Mouse (Mus musculus): ENCODE data around the gene Ccdc169. TPM values are rescaled to one million over a fixed set of nuclear protein-coding genes. Genes with fewer than 3 reads are reported as not detected.

The Ccdc169 gene
- polyA plus RNA-seq, 1 experiment from 2014 or later, result not detected

GRCm38 (mm10) chr3:55131576-55132233, 5.4 kb upstream of the Ccdc169 start:
- 94% methylated on average over 6 of the region's 6 CpGs for WGBS
- no peak overlapping the region for H3K4me3 ChIP-seq

DNA sequence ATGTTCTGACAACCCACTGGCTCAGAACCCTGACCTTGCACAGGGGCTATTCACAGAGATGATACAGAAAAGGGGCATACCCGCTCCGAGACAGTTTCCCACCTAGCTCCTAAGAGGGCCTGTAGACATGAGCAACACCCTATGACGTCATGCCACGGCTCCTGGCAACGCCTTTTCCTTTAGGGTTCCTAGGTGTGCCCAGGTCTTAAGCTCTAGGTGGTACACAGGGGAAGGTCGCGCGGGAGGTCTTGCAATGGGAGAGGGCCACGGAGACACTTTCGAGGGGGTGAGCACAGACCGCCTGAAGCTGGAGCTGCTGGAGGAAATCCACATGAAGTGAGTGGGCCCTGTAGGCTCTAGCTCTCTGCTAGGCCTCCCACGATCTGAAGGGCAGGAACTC, 2.7 kb downstream of the Ccdc169 start:
- Histone ChIP-seq H3K36me3 (replicated peaks) (peaks cover 44% of the 10 kb centered on the region), H3K27me3 (replicated peaks; ENCODE audit: low read depth, poor library complexity, severe bottlenecking) (no peaks in the 10 kb centered on the region), H3K4me1 (no peaks in the 10 kb centered on the region), H3K9me3 (no peaks in the 10 kb centered on the region), H3K4me3 (no peak overlapping the region), H3K27ac (replicated peaks) (no peak overlapping the region)
- WGBS, result 91% methylated on average over 12 of the region's 12 CpGs
- DNase-seq (ENCODE audit: low spot score), result no peak

More at GRCm38 (mm10) chr3:55131576-55132233, 5.4 kb upstream of the Ccdc169 start:
- no peaks in the 10 kb centered on the region for H3K9me3 ChIP-seq
- no peak for DNase-seq (ENCODE audit: low spot score)
- peaks cover 99% of the 10 kb centered on the region for H3K36me3 ChIP-seq (replicated peaks)
- no peaks in the 10 kb centered on the region for H3K4me1 ChIP-seq
- H3K27me3 ChIP-seq (replicated peaks; ENCODE audit: low read depth, poor library complexity, severe bottlenecking), result no peaks in the 10 kb centered on the region
- no peak overlapping the region for H3K27ac ChIP-seq (replicated peaks)

GRCm38 (mm10) chr3:55141401-55141800, 4.3 kb downstream of the Ccdc169 start:
- Histone ChIP-seq H3K4me3 (no peak overlapping the region), H3K27me3 (replicated peaks; ENCODE audit: low read depth, poor library complexity, severe bottlenecking) (no peaks in the 10 kb centered on the region), H3K27ac (replicated peaks) (no peak overlapping the region), H3K36me3 (replicated peaks) (peaks cover 29% of the 10 kb centered on the region), H3K9me3 (no peaks in the 10 kb centered on the region), H3K4me1 (no peaks in the 10 kb centered on the region)
- WGBS, result 44% methylated on average over 2 of the region's 2 CpGs
- DNase-seq (ENCODE audit: low spot score), result no peak

DNA sequence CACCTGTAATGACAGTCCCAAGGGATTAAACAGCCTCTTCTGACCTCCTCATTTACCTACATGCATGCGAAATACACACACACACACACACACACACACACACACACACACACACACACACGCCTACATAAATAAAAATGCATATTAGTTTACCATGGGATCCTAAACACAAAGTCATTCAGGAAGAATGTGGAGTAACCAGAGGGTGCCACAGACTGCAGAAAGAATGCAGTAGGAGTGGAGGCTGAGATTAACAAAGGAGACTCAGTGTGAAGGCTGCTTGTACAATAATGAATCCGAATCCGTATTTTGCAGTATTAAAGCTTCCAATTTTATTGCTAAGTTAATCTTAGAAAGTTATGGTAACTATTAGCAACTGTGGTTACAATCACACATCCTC, 7.8 kb downstream of the Ccdc169 start:
- no peaks in the 10 kb centered on the region for H3K36me3 ChIP-seq (replicated peaks)
- WGBS, result 88% methylated on average over 4 of the region's 4 CpGs
- H3K27me3 ChIP-seq (replicated peaks; ENCODE audit: low read depth, poor library complexity, severe bottlenecking), result no peaks in the 10 kb centered on the region
- H3K4me3 ChIP-seq, result no peak overlapping the region
- H3K27ac ChIP-seq (replicated peaks), result no peak overlapping the region
- H3K9me3 ChIP-seq, result no peaks in the 10 kb centered on the region
- H3K4me1 ChIP-seq, result peaks cover 12% of the 10 kb centered on the region
- no peak for DNase-seq (ENCODE audit: low spot score)

DNA sequence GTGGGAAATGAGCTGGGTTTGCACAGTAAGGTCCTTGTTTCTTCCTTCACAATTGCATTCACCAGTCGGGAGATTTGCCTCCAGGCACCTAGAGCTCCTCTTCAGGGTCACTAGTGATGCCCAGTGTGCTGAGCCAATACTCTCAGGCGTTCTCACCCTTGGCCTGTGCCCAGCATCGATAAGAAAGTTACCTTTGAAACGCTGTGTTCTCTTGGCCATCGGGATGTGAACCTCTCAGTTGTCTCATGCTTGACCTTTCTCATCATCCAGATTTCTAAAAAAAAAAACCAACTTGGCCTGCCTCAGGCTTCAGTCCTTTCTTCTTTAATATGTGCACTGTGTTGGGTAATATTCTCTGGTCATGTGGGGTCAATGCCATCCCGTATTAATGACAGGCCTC, 9.3 kb downstream of the Ccdc169 start:
- 47% methylated on average over 6 of the region's 6 CpGs for WGBS
- Histone ChIP-seq H3K4me1 (peaks cover 12% of the 10 kb centered on the region), H3K4me3 (no peak overlapping the region), H3K27ac (replicated peaks) (no peak overlapping the region), H3K27me3 (replicated peaks; ENCODE audit: low read depth, poor library complexity, severe bottlenecking) (no peaks in the 10 kb centered on the region), H3K36me3 (replicated peaks) (no peaks in the 10 kb centered on the region), H3K9me3 (no peaks in the 10 kb centered on the region)
- DNase-seq (ENCODE audit: low spot score), result no peak

- Histone ChIP-seq H3K4me3 (no peak overlapping the region), H3K4me1 (peaks cover 12% of the 10 kb centered on the region), H3K36me3 (replicated peaks) (no peaks in the 10 kb centered on the region), H3K27me3 (replicated peaks; ENCODE audit: low read depth, poor library complexity, severe bottlenecking) (no peaks in the 10 kb centered on the region), H3K27ac (replicated peaks) (no peak overlapping the region), H3K9me3 (no peaks in the 10 kb centered on the region)
- 80% methylated on average over 2 of the region's 2 CpGs for WGBS
- DNase-seq (ENCODE audit: low spot score), result no peak
Observed at GRCm38 (mm10) chr3:55147156-55147555, 10.0 kb downstream of the Ccdc169 start.

DNA sequence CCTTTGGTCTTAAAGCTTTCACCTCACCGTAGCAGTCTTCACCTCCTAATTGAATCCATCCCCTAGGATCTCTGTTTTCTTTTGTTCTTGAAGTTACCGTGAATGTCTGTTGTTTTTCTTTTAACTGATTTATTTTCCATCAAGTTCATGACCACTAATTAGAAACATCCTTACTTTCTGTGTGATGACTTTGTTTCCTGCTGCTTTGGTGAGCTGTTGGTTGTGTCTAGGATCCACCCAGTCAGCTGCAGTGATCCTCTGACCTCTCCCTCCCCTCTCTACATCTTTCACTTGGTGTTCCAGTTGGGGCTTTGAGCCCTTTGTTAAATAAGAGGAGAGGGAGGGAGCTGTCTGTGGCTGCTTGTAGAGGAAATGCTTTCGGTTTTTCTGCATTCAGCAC, 11.0 kb downstream of the Ccdc169 start:
- 20% methylated on average over 3 of the region's 3 CpGs for WGBS
- no peaks in the 10 kb centered on the region for H3K27me3 ChIP-seq (replicated peaks; ENCODE audit: low read depth, poor library complexity, severe bottlenecking)
- DNase-seq (ENCODE audit: low spot score), result peak; percentile 21
- H3K4me1 ChIP-seq, result peaks cover 12% of the 10 kb centered on the region
- H3K36me3 ChIP-seq (replicated peaks), result no peaks in the 10 kb centered on the region
- H3K27ac ChIP-seq (replicated peaks), result peak overlapping the region; percentile 21; the same call in 1 of the 2 replicates
- H3K4me3 ChIP-seq, result no peak overlapping the region
- H3K9me3 ChIP-seq, result no peaks in the 10 kb centered on the region

- Histone ChIP-seq H3K9me3 (no peaks in the 10 kb centered on the region), H3K27me3 (replicated peaks; ENCODE audit: low read depth, poor library complexity, severe bottlenecking) (no peaks in the 10 kb centered on the region), H3K27ac (replicated peaks) (no peak overlapping the region), H3K4me3 (no peak overlapping the region), H3K4me1 (peaks cover 12% of the 10 kb centered on the region), H3K36me3 (replicated peaks) (no peaks in the 10 kb centered on the region)
- 46% methylated on average over 7 of the region's 7 CpGs for WGBS
- peak; percentile 44 for DNase-seq (ENCODE audit: low spot score)
Observed at GRCm38 (mm10) chr3:55151656-55152433, 14.7 kb downstream of the Ccdc169 start.

DNA sequence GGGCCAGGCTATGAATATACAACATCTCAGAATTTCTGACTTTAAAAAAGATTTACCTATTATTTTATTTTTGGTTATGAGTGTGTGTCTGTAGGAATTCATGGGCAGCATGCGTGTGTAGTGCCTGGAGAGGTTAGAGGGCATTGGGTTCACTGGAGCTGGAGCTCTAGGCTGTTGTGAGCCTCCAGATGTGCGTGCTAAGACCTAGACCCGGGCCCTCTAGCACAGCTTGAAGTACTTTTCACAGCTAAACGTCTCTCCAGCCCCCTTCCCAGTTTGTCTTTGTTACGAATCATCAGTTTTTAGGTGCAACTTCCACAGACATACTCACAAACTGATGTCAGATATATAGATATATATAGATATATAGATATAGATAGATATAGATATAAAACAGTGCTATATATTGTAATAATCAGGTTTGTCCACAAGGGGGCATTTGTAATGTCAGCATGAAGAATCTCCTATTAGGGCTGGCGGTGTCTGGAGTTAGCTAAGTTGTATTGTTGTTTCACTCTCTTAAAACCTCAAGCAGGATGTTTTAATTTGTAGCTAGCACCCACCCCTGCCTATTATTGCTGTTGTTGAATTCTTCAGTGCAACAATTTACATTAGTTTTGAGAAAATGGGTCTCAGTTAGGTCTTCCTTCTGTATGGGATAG, 15.7 kb downstream of the Ccdc169 start:
- Histone ChIP-seq H3K9me3 (no peaks in the 10 kb centered on the region), H3K4me1 (peaks cover 12% of the 10 kb centered on the region), H3K27ac (replicated peaks) (no peak overlapping the region), H3K27me3 (replicated peaks; ENCODE audit: low read depth, poor library complexity, severe bottlenecking) (no peaks in the 10 kb centered on the region), H3K36me3 (replicated peaks) (no peaks in the 10 kb centered on the region), H3K4me3 (no peak overlapping the region)
- 60% methylated on average over 6 of the region's 6 CpGs for WGBS
- DNase-seq (ENCODE audit: low spot score), result no peak

DNA sequence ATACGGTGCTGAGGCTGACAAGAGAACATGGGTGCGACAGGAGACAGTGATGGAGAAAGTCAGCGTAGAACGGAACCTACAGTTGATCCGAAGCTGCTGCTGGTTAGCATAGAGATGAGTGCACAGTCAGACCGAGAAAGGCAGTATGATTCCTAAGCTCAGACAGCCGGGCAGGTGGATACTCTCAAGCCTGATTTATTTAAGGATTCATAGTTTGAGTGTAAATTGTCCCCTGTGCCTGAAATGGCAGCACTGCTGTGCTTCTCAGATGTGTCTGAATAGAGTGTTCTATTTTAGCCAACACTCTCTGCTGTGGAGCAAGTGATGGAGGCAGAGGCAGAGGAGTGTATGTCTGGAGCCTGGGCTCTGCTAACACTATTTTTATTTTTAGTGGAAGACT, 17.0 kb downstream of the Ccdc169 start:
- no peaks in the 10 kb centered on the region for H3K36me3 ChIP-seq (replicated peaks)
- no peak overlapping the region for H3K27ac ChIP-seq (replicated peaks)
- H3K4me1 ChIP-seq, result 0 out of 2 replicates have a peak, but pooled peaks cover 2% of the 10 kb centered on the region
- DNase-seq (ENCODE audit: low spot score), result no peak
- H3K27me3 ChIP-seq (replicated peaks; ENCODE audit: low read depth, poor library complexity, severe bottlenecking), result no peaks in the 10 kb centered on the region
- 88% methylated on average over 7 of the region's 7 CpGs for WGBS
- H3K4me3 ChIP-seq, result no peak overlapping the region
- no peaks in the 10 kb centered on the region for H3K9me3 ChIP-seq

GRCm38 (mm10) chr3:55157413-55157812, 20.3 kb downstream of the Ccdc169 start:
- 66% methylated on average over 5 of the region's 5 CpGs for WGBS

GRCm38 (mm10) chr3:55161144-55161543, 24.0 kb downstream of the Ccdc169 start:
- H3K27me3 ChIP-seq (replicated peaks; ENCODE audit: low read depth, poor library complexity, severe bottlenecking), result no peaks in the 10 kb centered on the region
- WGBS, result 70% methylated on average over 7 of the region's 7 CpGs
- no peaks in the 10 kb centered on the region for H3K9me3 ChIP-seq
- DNase-seq (ENCODE audit: low spot score), result no peak
- H3K4me1 ChIP-seq, result peaks cover 5% of the 10 kb centered on the region; the same call in 1 of the 2 replicates
- H3K36me3 ChIP-seq (replicated peaks), result no peaks in the 10 kb centered on the region
- no peak overlapping the region for H3K4me3 ChIP-seq
- no peak overlapping the region for H3K27ac ChIP-seq (replicated peaks)

More at GRCm38 (mm10) chr3:55157413-55157812, 20.3 kb downstream of the Ccdc169 start:
- no peak for DNase-seq (ENCODE audit: low spot score)
- Histone ChIP-seq H3K4me1 (peaks cover 5% of the 10 kb centered on the region; the same call in 1 of the 2 replicates), H3K4me3 (no peak overlapping the region), H3K27ac (replicated peaks) (no peak overlapping the region), H3K36me3 (replicated peaks) (no peaks in the 10 kb centered on the region), H3K27me3 (replicated peaks; ENCODE audit: low read depth, poor library complexity, severe bottlenecking) (no peaks in the 10 kb centered on the region), H3K9me3 (no peaks in the 10 kb centered on the region)

Data from embryonic facial prominence, embryonic 10.5 days (tissue).